Mouse (Mus musculus): ENCODE measurements at regions not wholly inside any gene's neighbourhood (a gene's known extent, or its start where the extent isn't known, plus 50 kb on each side); places are given as distances from the start of the nearest gene placed in this dataset.

- in situ Hi-C loops (cut with MboI, MseI): no loop called here
Observed at GRCm38 (mm10) chr10:96765626-96766025, 148.8 kb downstream of the Btg1 start.

GRCm38 (mm10) chr10:96778220-96778619 is 161.4 kb downstream of the Btg1 start:
- in situ Hi-C loops (cut with MboI, MseI): no loop called here

GRCm38 (mm10) chr10:96783966-96784365 is 167.2 kb downstream of the Btg1 start:
- in situ Hi-C loops (cut with MboI, MseI): no loop called here

GRCm38 (mm10) chr10:96786903-96787571 is 170.2 kb downstream of the Btg1 start:
- in situ Hi-C loops (cut with MboI, MseI): no loop called here

- in situ Hi-C loops (cut with MboI, MseI): no loop called here
Observed at GRCm38 (mm10) chr10:96787572-96787946, 170.8 kb downstream of the Btg1 start.

GRCm38 (mm10) chr10:96788352-96789016 is 171.7 kb downstream of the Btg1 start:
- in situ Hi-C loops (cut with MboI, MseI): no loop called here

- in situ Hi-C loops (cut with MboI, MseI): no loop called here
Observed at GRCm38 (mm10) chr10:96797116-96797515, 180.3 kb downstream of the Btg1 start.

GRCm38 (mm10) chr10:96800801-96801200 is 184.0 kb downstream of the Btg1 start:
- in situ Hi-C loops (cut with MboI, MseI): loop anchor here in 1 of 2 experiments (25.0 kb wide), 1 partner anchor 1886 kb away; no protein-coding TSS in a partner anchor

GRCm38 (mm10) chr10:96804030-96804784 is 187.4 kb downstream of the Btg1 start:
- in situ Hi-C loops (cut with MboI, MseI): loop anchor here in 1 of 2 experiments (25.0 kb wide), 1 partner anchor 1883 kb away; no protein-coding TSS in a partner anchor

- in situ Hi-C loops (cut with MboI, MseI): loop anchor here in 1 of 2 experiments (25.0 kb wide), 1 partner anchor 1881 kb away; no protein-coding TSS in a partner anchor
Observed at GRCm38 (mm10) chr10:96806579-96806978, 189.8 kb downstream of the Btg1 start.

- in situ Hi-C loops (cut with MboI, MseI): loop anchor here in 1 of 2 experiments (25.0 kb wide), 1 partner anchor 1865 kb away; no protein-coding TSS in a partner anchor
Observed at GRCm38 (mm10) chr10:96821852-96822251, 205.0 kb downstream of the Btg1 start.

- in situ Hi-C loops (cut with MboI, MseI): loop anchor here in 1 of 2 experiments (25.0 kb wide), 1 partner anchor 1865 kb away; no protein-coding TSS in a partner anchor
Observed at GRCm38 (mm10) chr10:96822344-96823335, 205.8 kb downstream of the Btg1 start.

GRCm38 (mm10) chr10:96826234-96826788 is 209.5 kb downstream of the Btg1 start:
- in situ Hi-C loops (cut with MboI, MseI): no loop called here

- in situ Hi-C loops (cut with MboI, MseI): no loop called here
Observed at GRCm38 (mm10) chr10:96827971-96828370, 211.2 kb downstream of the Btg1 start.

- in situ Hi-C loops (cut with MboI, MseI): no loop called here
Observed at GRCm38 (mm10) chr10:96828581-96829246, 211.9 kb downstream of the Btg1 start.

GRCm38 (mm10) chr10:96831071-96831470 is 214.3 kb downstream of the Btg1 start:
- in situ Hi-C loops (cut with MboI, MseI): no loop called here

- in situ Hi-C loops (cut with MboI, MseI): no loop called here
Observed at GRCm38 (mm10) chr10:96837230-96837629, 220.4 kb downstream of the Btg1 start.

- in situ Hi-C loops (cut with MboI, MseI): no loop called here
Observed at GRCm38 (mm10) chr10:96841128-96841527, 224.3 kb downstream of the Btg1 start.

GRCm38 (mm10) chr10:96841956-96842355 is 225.2 kb downstream of the Btg1 start:
- in situ Hi-C loops (cut with MboI, MseI): no loop called here

- in situ Hi-C loops (cut with MboI, MseI): no loop called here
Observed at GRCm38 (mm10) chr10:96845906-96846305, 229.1 kb downstream of the Btg1 start.
